In the genomic region with DNA sequence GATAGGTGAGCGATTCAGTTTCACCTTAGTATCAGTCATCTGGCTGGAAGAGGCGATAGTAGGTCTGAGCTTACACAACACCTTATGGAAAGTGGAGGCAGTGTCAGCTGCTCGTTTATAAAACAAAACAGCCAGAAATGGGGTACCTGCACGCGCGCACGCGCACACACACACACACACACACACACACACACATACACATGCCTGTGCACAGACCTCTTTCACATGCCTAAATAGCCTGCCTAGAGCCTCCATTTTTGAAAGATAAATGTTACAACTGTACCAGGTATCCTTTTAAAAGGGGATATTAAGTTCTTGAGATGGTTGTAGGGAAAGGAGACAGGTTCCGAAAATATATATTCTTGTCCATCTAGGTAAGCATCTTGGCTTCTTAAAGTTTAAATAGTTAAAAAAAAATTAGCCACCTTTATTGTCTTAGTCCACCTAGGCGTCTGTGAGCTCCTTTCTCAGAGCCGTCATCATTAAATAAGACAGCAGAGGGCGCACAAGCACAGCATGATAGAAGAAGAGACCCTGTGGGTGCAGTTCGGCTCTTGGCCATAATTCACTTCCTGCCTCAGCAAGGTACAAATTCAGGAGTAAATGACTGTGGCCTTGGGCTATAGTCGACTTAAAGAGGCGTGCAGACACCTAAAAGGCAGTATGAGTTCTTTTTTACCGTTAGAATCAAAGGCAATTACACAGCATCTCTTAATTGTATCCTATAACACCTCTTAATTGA, we compare ENCODE assay signal across 8 mouse cellular contexts.
DNase-seq lines count a peak whose midpoint lies in the region; ATAC-seq lines count a peak whose summit lies in the region.

No protein-coding gene starts in this region.

- peaks cover 51% of the 10 kb centered on the region for H3K27me3 ChIP-seq in midbrain, embryonic 14.5 days (ENCODE audit: control insufficient read depth, insufficient read depth, low read length)
- H3K27me3 ChIP-seq in stomach, embryonic 14.5 days (ENCODE audit: control insufficient read depth, insufficient read depth, low read length): no peaks in the 10 kb centered on the region

- DNase-seq in ovary, postnatal 14 days (ENCODE audit: low spot score): peak; percentile 59
- DNase-seq in ovary, adult 18-20 months (ENCODE audit: low spot score): no peak
- DNase-seq in cerebellum, adult 9-11 months: peak; percentile 14
- DNase-seq in frontal cortex, postnatal 14 days (ENCODE audit: low spot score in 2 of 2): peak; percentile 13 to 62
- peak; percentile 31 for DNase-seq in kidney, adult 11 months
- peak; percentile 32 to 56 for DNase-seq in left cerebral cortex, postnatal 36 days (ENCODE audit: low spot score in 2 of 2)
- peak; percentile 94 for DNase-seq in midbrain, embryonic 14.5 days

- 52% methylated on average over 16 of the region's 16 CpGs for WGBS in midbrain, embryonic 14.5 days
- WGBS in stomach, embryonic 14.5 days: 48% methylated on average over 16 of the region's 16 CpGs

- H3K4me1 ChIP-seq in midbrain, embryonic 14.5 days (ENCODE audit: control insufficient read depth, insufficient read depth, low read length): no peaks in the 10 kb centered on the region
- H3K4me1 ChIP-seq in stomach, embryonic 14.5 days (ENCODE audit: control insufficient read depth, insufficient read depth, low read length): no peaks in the 10 kb centered on the region

- H3K9me3 ChIP-seq in midbrain, embryonic 14.5 days (ENCODE audit: control insufficient read depth, low read length): no peaks in the 10 kb centered on the region
- no peaks in the 10 kb centered on the region for H3K9me3 ChIP-seq in stomach, embryonic 14.5 days (ENCODE audit: control insufficient read depth, low read depth, low read length)

- no peaks in the 10 kb centered on the region for H3K36me3 ChIP-seq in midbrain, embryonic 14.5 days (ENCODE audit: control insufficient read depth, insufficient read depth, low read length)
- H3K36me3 ChIP-seq in stomach, embryonic 14.5 days (ENCODE audit: control insufficient read depth, insufficient read depth, low read length): no peaks in the 10 kb centered on the region

- no peak overlapping the region for H3K4me3 ChIP-seq in midbrain, embryonic 14.5 days (replicated peaks; ENCODE audit: low read depth, low read length)
- H3K4me3 ChIP-seq in stomach, embryonic 14.5 days (ENCODE audit: low read depth, low read length): no peak overlapping the region

- no peak overlapping the region for H3K4me2 ChIP-seq in midbrain, embryonic 14.5 days (ENCODE audit: low read length)
- H3K4me2 ChIP-seq in stomach, embryonic 14.5 days (replicated peaks; ENCODE audit: low read depth, low read length): no peak overlapping the region

- intact Hi-C loops in left cerebral cortex, postnatal 36 days (cut with DNase I): loop anchor here (2.0 to 5.0 kb wide), 3 partner anchors 209 to 674 kb away; no protein-coding TSS in a partner anchor

- H3K9ac ChIP-seq in midbrain, embryonic 14.5 days (replicated peaks; ENCODE audit: low read length): no peak overlapping the region
- no peak overlapping the region for H3K9ac ChIP-seq in stomach, embryonic 14.5 days (replicated peaks; ENCODE audit: low read depth, low read length)

- no peak overlapping the region for H3K27ac ChIP-seq in midbrain, embryonic 14.5 days (replicated peaks; ENCODE audit: low read depth, low read length)
- no peak overlapping the region for H3K27ac ChIP-seq in stomach, embryonic 14.5 days (ENCODE audit: low read length)

- ATAC-seq in midbrain, embryonic 14.5 days (ENCODE audit: low FRiP score, low TSS enrichment): peak; percentile 46; the same call in 1 of the 2 replicates
- ATAC-seq in stomach, embryonic 14.5 days (ENCODE audit: insufficient number of reproducible peaks, insufficient read depth, low FRiP score, low read depth): 0 out of 2 replicates have a peak, but pooled peaks have one; percentile 56
